In genomic region chr5:64383215-64383614, GRCm38 (mm10) we compare ENCODE assay signal across 12 mouse cellular contexts.
DNase-seq lines count a peak whose midpoint lies in the region; ATAC-seq and TF ChIP-seq lines count a peak whose summit lies in the region.
"Had no signal": no experiment of that assay in that cellular context is flagged by ENCODE, and none has a peak within 500 bp of the region (broad histone marks: within the 10 kb centered on the region; RNA-seq: fewer than 3 reads in every experiment).

No protein-coding gene starts in this region.

- no peaks in the 10 kb centered on the region for H3K27me3 ChIP-seq in heart, embryonic 13.5 days (replicated peaks)
- H3K27me3 ChIP-seq in midbrain, embryonic 10.5 days (ENCODE audit: low read depth, poor library complexity, severe bottlenecking), result 0 out of 2 replicates have a peak, but pooled peaks cover 6% of the 10 kb centered on the region
- H3K27me3 ChIP-seq in midbrain, embryonic 16.5 days (ENCODE audit: control insufficient read depth, insufficient read depth, low read depth, low read length), result no peaks in the 10 kb centered on the region
- no peaks in the 10 kb centered on the region for H3K27me3 ChIP-seq in intestine, postnatal 0 days (replicated peaks; ENCODE audit: control insufficient read depth, insufficient read depth, low read length)
- H3K27me3 ChIP-seq in stomach, embryonic 16.5 days (ENCODE audit: control insufficient read depth, insufficient read depth, low read length), result no peaks in the 10 kb centered on the region
- 0 out of 2 replicates have a peak, but pooled peaks cover 3% of the 10 kb centered on the region for H3K27me3 ChIP-seq in midbrain, embryonic 13.5 days
- H3K27me3 ChIP-seq: forebrain, embryonic 13.5 days had no signal

- no peak overlapping the region for H3K4me3 ChIP-seq in heart, embryonic 13.5 days
- H3K4me3 ChIP-seq in midbrain, embryonic 10.5 days, result no peak overlapping the region
- H3K4me3 ChIP-seq in midbrain, embryonic 16.5 days (ENCODE audit: low read depth, low read length), result no peak overlapping the region
- no peak overlapping the region for H3K4me3 ChIP-seq in intestine, postnatal 0 days (ENCODE audit: low read depth, low read length)
- H3K4me3 ChIP-seq in stomach, embryonic 16.5 days (replicated peaks; ENCODE audit: low read length), result no peak overlapping the region
- H3K4me3 ChIP-seq in midbrain, embryonic 13.5 days (replicated peaks), result no peak overlapping the region
- H3K4me3 ChIP-seq: forebrain, embryonic 13.5 days; layer of hippocampus, adult 2 months; liver, embryonic 15.5 days had no signal

- H3K27ac ChIP-seq in heart, embryonic 13.5 days (replicated peaks), result no peak overlapping the region
- peak overlapping the region; percentile 46; the same call in 1 of the 2 replicates for H3K27ac ChIP-seq in midbrain, embryonic 10.5 days (replicated peaks)
- no peak overlapping the region for H3K27ac ChIP-seq in midbrain, embryonic 16.5 days (ENCODE audit: low read length)
- no peak overlapping the region for H3K27ac ChIP-seq in intestine, postnatal 0 days (ENCODE audit: low read depth, low read length)
- peak overlapping the region; percentile 1 for H3K27ac ChIP-seq in stomach, embryonic 16.5 days (ENCODE audit: low read length)
- H3K27ac ChIP-seq in midbrain, embryonic 13.5 days, result no peak overlapping the region
- H3K27ac ChIP-seq: forebrain, embryonic 13.5 days; layer of hippocampus, adult 2 months; liver, embryonic 15.5 days had no signal

- peaks cover 52% of the 10 kb centered on the region for H3K4me1 ChIP-seq in heart, embryonic 13.5 days
- H3K4me1 ChIP-seq in midbrain, embryonic 10.5 days, result peaks cover 51% of the 10 kb centered on the region
- peaks cover 16% of the 10 kb centered on the region; the same call in 1 of the 2 replicates for H3K4me1 ChIP-seq in midbrain, embryonic 16.5 days (ENCODE audit: control insufficient read depth, insufficient read depth, low read length)
- peaks cover 8% of the 10 kb centered on the region; the same call in 1 of the 2 replicates for H3K4me1 ChIP-seq in intestine, postnatal 0 days (replicated peaks; ENCODE audit: control insufficient read depth, insufficient read depth, low read length)
- peaks cover 32% of the 10 kb centered on the region for H3K4me1 ChIP-seq in stomach, embryonic 16.5 days (ENCODE audit: control insufficient read depth, insufficient read depth, low read length)
- peaks cover 24% of the 10 kb centered on the region for H3K4me1 ChIP-seq in midbrain, embryonic 13.5 days (replicated peaks)

- no peaks in the 10 kb centered on the region for H3K9me3 ChIP-seq in heart, embryonic 13.5 days
- no peaks in the 10 kb centered on the region for H3K9me3 ChIP-seq in midbrain, embryonic 10.5 days (replicated peaks)
- no peaks in the 10 kb centered on the region for H3K9me3 ChIP-seq in midbrain, embryonic 16.5 days (replicated peaks; ENCODE audit: control insufficient read depth, low read length, poor library complexity, severe bottlenecking)
- no peaks in the 10 kb centered on the region for H3K9me3 ChIP-seq in intestine, postnatal 0 days (ENCODE audit: control insufficient read depth)
- no peaks in the 10 kb centered on the region for H3K9me3 ChIP-seq in stomach, embryonic 16.5 days (replicated peaks; ENCODE audit: control insufficient read depth, low read length)
- no peaks in the 10 kb centered on the region for H3K9me3 ChIP-seq in midbrain, embryonic 13.5 days
- H3K9me3 ChIP-seq: forebrain, embryonic 13.5 days; liver, embryonic 15.5 days had no signal

- H3K9ac ChIP-seq in heart, embryonic 13.5 days, result 0 out of 2 replicates have a peak overlapping the region, but pooled peaks have one; percentile 44
- H3K9ac ChIP-seq in midbrain, embryonic 16.5 days (ENCODE audit: low read depth, low read length), result no peak overlapping the region
- H3K9ac ChIP-seq in intestine, postnatal 0 days (ENCODE audit: low read depth, low read length), result no peak overlapping the region
- H3K9ac ChIP-seq in stomach, embryonic 16.5 days (ENCODE audit: low read length), result no peak overlapping the region
- H3K9ac ChIP-seq in midbrain, embryonic 13.5 days (replicated peaks), result no peak overlapping the region
- H3K9ac ChIP-seq: forebrain, embryonic 13.5 days; liver, embryonic 15.5 days had no signal

- no peak for TF ChIP-seq CTCF in intestine, postnatal 0 days (IDR thresholded peaks at IDR 0.05; ENCODE audit: low read depth)

- no peak overlapping the region for H3K4me2 ChIP-seq in heart, embryonic 13.5 days
- no peak overlapping the region for H3K4me2 ChIP-seq in midbrain, embryonic 16.5 days (ENCODE audit: low read length)
- H3K4me2 ChIP-seq in intestine, postnatal 0 days (replicated peaks; ENCODE audit: low read depth), result no peak overlapping the region
- H3K4me2 ChIP-seq in stomach, embryonic 16.5 days (ENCODE audit: low read depth, low read length), result no peak overlapping the region
- H3K4me2 ChIP-seq in midbrain, embryonic 13.5 days (replicated peaks), result no peak overlapping the region
- H3K4me2 ChIP-seq: forebrain, embryonic 13.5 days; heart, embryonic 11.5 days had no signal

- no peaks in the 10 kb centered on the region for H3K36me3 ChIP-seq in heart, embryonic 13.5 days
- H3K36me3 ChIP-seq in midbrain, embryonic 10.5 days, result no peaks in the 10 kb centered on the region
- no peaks in the 10 kb centered on the region for H3K36me3 ChIP-seq in midbrain, embryonic 16.5 days (ENCODE audit: control insufficient read depth, insufficient read depth, low read length)
- H3K36me3 ChIP-seq in intestine, postnatal 0 days (ENCODE audit: control insufficient read depth, insufficient read depth), result no peaks in the 10 kb centered on the region
- H3K36me3 ChIP-seq in stomach, embryonic 16.5 days (ENCODE audit: control insufficient read depth, insufficient read depth, low read length), result no peaks in the 10 kb centered on the region
- H3K36me3 ChIP-seq in midbrain, embryonic 13.5 days, result no peaks in the 10 kb centered on the region
- H3K36me3 ChIP-seq: liver, embryonic 15.5 days had no signal

- DNase-seq in heart, adult 11 months, result no peak
- DNase-seq in midbrain, embryonic 10.5 days (ENCODE audit: low spot score), result no peak
- DNase-seq in cerebellum, adult 9-11 months, result no peak

- no peak for ATAC-seq in heart, embryonic 13.5 days (ENCODE audit: extremely low read depth, insufficient number of reproducible peaks, low FRiP score, low TSS enrichment)
- no peak for ATAC-seq in midbrain, embryonic 16.5 days
- ATAC-seq in intestine, postnatal 0 days, result 0 out of 2 replicates have a peak, but pooled peaks have one; percentile 1
- no peak for ATAC-seq in stomach, embryonic 16.5 days (ENCODE audit: insufficient read depth, low FRiP score)
- no peak for ATAC-seq in midbrain, embryonic 13.5 days

- WGBS in heart, embryonic 13.5 days, result 67% methylated on average over 4 of the region's 4 CpGs
- WGBS in midbrain, embryonic 10.5 days, result 62% methylated on average over 4 of the region's 4 CpGs
- 75% methylated on average over 4 of the region's 4 CpGs for whole genome bisulfite sequencing in midbrain, embryonic 16.5 days
- 53% methylated on average over 4 of the region's 4 CpGs for WGBS in intestine, postnatal 0 days
- WGBS in stomach, embryonic 16.5 days, result 54% methylated on average over 4 of the region's 4 CpGs
- WGBS in midbrain, embryonic 13.5 days, result 75% methylated on average over 4 of the region's 4 CpGs

Comparison
In these comparisons a context has a peak if more than half of its experiments do, and no peak if none do; other contexts are left out.
1. H3K27ac ChIP-seq: peak in midbrain, embryonic 10.5 days (single experiment) and stomach, embryonic 16.5 days (single experiment); none in heart, embryonic 13.5 days (single experiment), midbrain, embryonic 16.5 days (single experiment), intestine, postnatal 0 days (single experiment) and midbrain, embryonic 13.5 days (single experiment).